Mouse (Mus musculus) G1E (cell line): Measurements from ENCODE around the gene Fam122c. TPM values are rescaled to one million over a fixed set of nuclear protein-coding genes. Genes with fewer than 3 reads are reported as not detected.

ENCODE experiments used
- ATAC-seq: 2 replicates; pipeline ENCODE4 v1.8.0; 2016; ENCODE audit warnings: mild to moderate bottlenecking; ENCODE audit not compliant: insufficient number of reproducible peaks, poor library complexity, low FRiP score, severe bottlenecking; ENCODE audit errors: extremely low read depth
- DNase-seq: peaks from one replicate; pipeline ENCODE4 v3.0.0; 2012; ENCODE audit warnings: low spot score
- H3K27me3 ChIP-seq: 2 replicates; pipeline ENCODE4 v1.6.1; 2012; ENCODE audit warnings: mild to moderate bottlenecking, low read length, inconsistent platforms; ENCODE audit not compliant: insufficient read depth
- H3K36me3 ChIP-seq: replicated peaks from 2 replicates; pipeline ENCODE3; 2012; ENCODE audit warnings: mild to moderate bottlenecking, inconsistent platforms
- H3K4me1 ChIP-seq: 2 replicates; pipeline ENCODE4 v1.6.1; 2012; ENCODE audit warnings: low read depth, low read length, inconsistent platforms, mixed read lengths; ENCODE audit not compliant: insufficient read depth
- H3K4me3 ChIP-seq: 2 replicates; pipeline ENCODE4 v1.5.1; 2012; ENCODE audit warnings: low read depth, mild to moderate bottlenecking, inconsistent platforms, low read length, moderate library complexity, mixed read lengths
- H3K9me3 ChIP-seq: replicated peaks from 2 replicates; pipeline ENCODE4 v1.6.1; 2012; ENCODE audit warnings: inconsistent platforms
- CTCF ChIP-seq: IDR thresholded peaks from 2 replicates; pipeline ENCODE4 v1.5.1; 2012; ENCODE audit warnings: low read depth, low read length, inconsistent platforms, mixed read lengths
- GATA1 ChIP-seq: IDR thresholded peaks from 2 replicates; pipeline ENCODE4 v1.6.1; 2012; ENCODE audit warnings: borderline replicate concordance, low read length, inconsistent platforms, mixed read lengths
- GATA2 ChIP-seq: IDR thresholded peaks from 2 replicates; pipeline ENCODE4 v1.6.1; 2012; ENCODE audit warnings: low read depth, low read length, inconsistent platforms, borderline replicate concordance
- POLR2AphosphoS5 ChIP-seq: IDR thresholded peaks from 2 replicates; pipeline ENCODE4 v1.6.1; 2012; ENCODE audit warnings: low read depth, low read length, inconsistent platforms; ENCODE audit not compliant: insufficient replicate concordance
- TAL1 ChIP-seq: conservative IDR thresholded peaks from 2 replicates; pipeline ENCODE4 v1.6.1; 2012; ENCODE audit warnings: low read depth, low read length, inconsistent platforms, mixed read lengths
- polyA plus RNA-seq: library from polyadenylated mRNA; stranded (reverse); fragments of >175 nt; gene quantifications from 2 replicates; pipeline ENCODE4 v1.2.3, GENCODE M21; 2012
- total RNA-seq, 2 experiments: library from RNA; stranded (forward) in 1 of 2; stranded (reverse) in 1 of 2; fragments of 200-1000 nt in 1 of 2; fragments of >200 nt in 1 of 2; fragmentation: Nextera tagmentation in 1 of 2; gene quantifications; 2 replicates each; pipeline ENCODE4 v1.2.3; 2014 to 2017

Fam122c gene
- total and polyA plus RNA-seq, 3 experiments = not detected

- DNase-seq (no peak), ATAC-seq (no peak)
- TF ChIP-seq CTCF (no peak), GATA1 (no peak), TAL1 (no peak), POLR2AphosphoS5 (no peak), GATA2 (no peak)
- Histone ChIP-seq H3K4me3 (no peak overlapping the region), H3K27me3 (no peaks in the 10 kb centered on the region), H3K36me3 (peaks cover 2% of the 10 kb centered on the region), H3K4me1 (no peaks in the 10 kb centered on the region; the same call in 1 of the 2 replicates), H3K9me3 (no peaks in the 10 kb centered on the region)
Measured at GRCm38 (mm10) chrX:53364668-53365383, 91.6 kb downstream of the Fam122c start.

- TF ChIP-seq GATA1 (no peak), POLR2AphosphoS5 (no peak), TAL1 (no peak)
- peak overlapping the region; percentile 80 for H3K4me3 ChIP-seq
Measured at GRCm38 (mm10) chrX:53369534-53370365, 96.5 kb downstream of the Fam122c start.

DNA sequence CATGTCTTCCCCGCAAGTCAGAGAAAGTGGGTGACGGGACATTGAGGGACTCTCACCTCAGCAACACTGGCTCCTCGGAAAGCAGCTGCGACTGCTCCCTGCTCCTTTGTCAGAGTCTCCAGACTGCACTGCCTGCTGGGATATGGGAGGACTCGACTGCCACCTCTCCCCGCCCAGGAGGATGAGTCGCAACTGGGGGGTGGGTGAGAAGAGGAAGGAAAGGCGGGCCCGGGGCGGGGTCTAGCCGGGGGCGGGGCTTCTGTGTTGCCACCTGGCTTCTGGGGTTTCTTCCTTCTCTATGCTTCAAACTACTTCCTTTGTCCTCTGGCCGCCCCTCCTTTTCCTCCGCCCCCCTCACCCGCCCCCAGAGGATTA is 97.1 kb downstream of the Fam122c start, which contains the start of gene Mospd1:
TSS of gene Mospd1 (minus strand) at position 137 of the 375 bp plus-strand sequence.
- TF ChIP-seq CTCF (no peak), POLR2AphosphoS5 (no peak), GATA1 (no peak)
- Histone ChIP-seq H3K36me3 (peaks cover 2% of the 10 kb centered on the region), H3K27me3 (no peaks in the 10 kb centered on the region), H3K4me1 (no peaks in the 10 kb centered on the region; the same call in 1 of the 2 replicates), H3K9me3 (no peaks in the 10 kb centered on the region), H3K4me3 (peak within 1 kb of the TSS; percentile 80)
- peak; percentile 89 for ATAC-seq
- peak; percentile 63 for DNase-seq

More at GRCm38 (mm10) chrX:53369534-53370365, 96.5 kb downstream of the Fam122c start:
- Histone ChIP-seq H3K9me3 (no peaks in the 10 kb centered on the region), H3K27me3 (no peaks in the 10 kb centered on the region), H3K4me1 (no peaks in the 10 kb centered on the region; the same call in 1 of the 2 replicates), H3K36me3 (peaks cover 2% of the 10 kb centered on the region)
- DNase-seq = peak; percentile 15
- peak; percentile 83 for ATAC-seq

Other genes with a start within 250 kb of the Fam122c start
- gene Plac1, start 33.3 kb upstream of the Fam122c start, total RNA-seq (2014; fragmentation: Nextera tagmentation) = not detected in 2 replicates
- gene Plac1, start 33.3 kb upstream of the Fam122c start, total RNA-seq (2017) = not detected in 2 replicates
- not detected in 2 replicates for gene Plac1, start 33.3 kb upstream of the Fam122c start, polyA plus RNA-seq
- gene Fam122b, start 3.6 kb upstream of the Fam122c start, total RNA-seq (2014; fragmentation: Nextera tagmentation) = 39.2 and 40.0 TPM in 2 replicates
- 7.3 TPM in 2 replicates for gene Fam122b, start 3.6 kb upstream of the Fam122c start, total RNA-seq (2017)
- 9.4 and 10.1 TPM in 2 replicates for gene Fam122b, start 3.6 kb upstream of the Fam122c start, polyA plus RNA-seq
- gene Mospd1, start 97.1 kb downstream of the Fam122c start, total RNA-seq (2014; fragmentation: Nextera tagmentation) = 17.1 and 18.3 TPM in 2 replicates
- gene Mospd1, start 97.1 kb downstream of the Fam122c start, total RNA-seq (2017) = 26.1 and 27.4 TPM in 2 replicates
- 0.19 and 0.23 TPM in 2 replicates for gene Mospd1, start 97.1 kb downstream of the Fam122c start, polyA plus RNA-seq
- not detected in 2 replicates for gene Etd, start 161.5 kb downstream of the Fam122c start, total RNA-seq (2014; fragmentation: Nextera tagmentation)
- gene Etd, start 161.5 kb downstream of the Fam122c start, total RNA-seq (2017) = not detected in 2 replicates
- gene Etd, start 161.5 kb downstream of the Fam122c start, polyA plus RNA-seq = not detected in 2 replicates